Mouse (Mus musculus) cortical plate, adult 2 months (tissue): ENCODE results near the gene Figla. TPM values are rescaled to one million over a fixed set of nuclear protein-coding genes. Genes with fewer than 3 reads are reported as not detected.
A peak's percentile ranks its signal among the peaks of the same experiment; 100 is the strongest.

Experiments
- H3K27ac ChIP-seq: fragments of 200-500 bp; 2 replicates; pipeline ENCODE4 v1.5.1; 2012; ENCODE audit warnings: low read length, control low read depth, inconsistent platforms; ENCODE audit not compliant: insufficient read depth
- H3K4me1 ChIP-seq: fragments of 200-500 bp; 2 replicates; pipeline ENCODE4 v1.6.1; 2011; ENCODE audit warnings: low read length; ENCODE audit not compliant: control insufficient read depth, insufficient read depth
- H3K4me3 ChIP-seq: fragments of 200-500 bp; 2 replicates; pipeline ENCODE4 v1.5.1; 2011; ENCODE audit warnings: mild to moderate bottlenecking, low read length, control low read depth; ENCODE audit not compliant: insufficient read depth
- CTCF ChIP-seq: fragments of 200-500 bp; IDR thresholded peaks from 2 replicates; pipeline ENCODE4 v1.5.1; 2011; ENCODE audit warnings: mild to moderate bottlenecking, control low read depth, low read length; ENCODE audit not compliant: insufficient read depth; ENCODE audit errors: extremely low read depth
- POLR2A ChIP-seq: fragments of 200-500 bp; IDR thresholded peaks from 2 replicates; pipeline ENCODE4 v1.6.1; 2011; ENCODE audit warnings: mild to moderate bottlenecking, low read length, control low read depth; ENCODE audit not compliant: insufficient read depth; ENCODE audit errors: extremely low read depth
- polyA plus RNA-seq: library from polyadenylated mRNA; depleted of rRNA; stranded (reverse); fragments of >200 nt; gene quantifications from 2 replicates; pipeline ENCODE4 v1.2.3, GENCODE M21; 2012

Gene Figla
- polyA plus RNA-seq, 1 experiment = 0.35 TPM

DNA sequence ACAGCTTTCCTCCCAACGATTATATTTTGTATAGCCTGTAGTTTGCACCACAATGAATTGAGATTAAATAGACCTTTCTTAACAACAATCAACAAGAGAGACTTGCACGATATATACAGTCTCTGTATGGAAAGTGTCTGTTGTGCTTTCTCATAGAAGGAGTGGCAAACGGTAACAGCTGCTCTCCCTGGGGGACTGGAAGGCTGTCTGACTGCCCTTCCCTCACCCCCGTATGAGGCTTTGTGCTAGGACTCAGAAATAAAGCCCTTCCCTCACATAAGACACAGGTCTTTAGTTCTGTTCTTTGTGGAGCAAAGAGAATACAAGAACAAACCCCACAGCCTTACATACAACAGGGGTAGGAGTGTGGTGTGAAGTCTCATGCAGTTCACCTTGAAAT is 37.1 kb downstream of the Figla start:
- Histone ChIP-seq H3K4me1 (peaks cover 33% of the 10 kb centered on the region), H3K4me3 (no peak overlapping the region), H3K27ac (peak overlapping the region; percentile 60; the same call in 1 of the 2 replicates)
- TF ChIP-seq CTCF = no peak
- no peak for TF ChIP-seq POLR2A

GRCm38 (mm10) chr6:86053594-86053993 is 37.6 kb downstream of the Figla start:
- TF ChIP-seq CTCF (no peak), POLR2A (no peak)
- Histone ChIP-seq H3K4me3 (no peak overlapping the region), H3K4me1 (peaks cover 34% of the 10 kb centered on the region), H3K27ac (peak overlapping the region; percentile 60)

GRCm38 (mm10) chr6:86058475-86058874 is 42.5 kb downstream of the Figla start:
- TF ChIP-seq POLR2A = no peak
- no peak for TF ChIP-seq CTCF
- H3K4me3 ChIP-seq = no peak overlapping the region
- peaks cover 34% of the 10 kb centered on the region for H3K4me1 ChIP-seq
- H3K27ac ChIP-seq = peak overlapping the region; percentile 54; the same call in 1 of the 2 replicates

GRCm38 (mm10) chr6:86059151-86059853 is 43.3 kb downstream of the Figla start:
- peaks cover 36% of the 10 kb centered on the region for H3K4me1 ChIP-seq
- H3K4me3 ChIP-seq = no peak overlapping the region
- peak overlapping the region; percentile 54 for H3K27ac ChIP-seq
- no peak for TF ChIP-seq CTCF
- TF ChIP-seq POLR2A = no peak

DNA sequence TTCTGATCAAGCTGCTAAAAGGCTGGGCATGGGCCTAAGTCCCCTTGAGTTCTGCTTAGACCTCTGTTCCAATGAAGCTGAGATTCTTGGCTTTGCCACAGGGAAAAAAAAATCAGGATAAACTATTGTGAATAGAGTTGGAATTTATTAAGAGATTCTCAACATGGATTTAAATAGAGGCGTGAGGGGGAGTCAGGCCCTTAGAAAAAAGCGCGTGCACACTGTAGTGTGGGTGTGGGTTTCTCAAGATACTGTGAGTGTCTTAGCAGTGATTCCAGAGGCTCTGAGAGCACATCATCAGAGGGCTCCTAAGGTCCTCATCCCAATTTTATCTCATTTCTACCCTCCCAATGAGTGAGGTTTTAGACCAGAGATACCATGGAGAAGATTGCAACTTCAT is 44.2 kb downstream of the Figla start:
- H3K4me1 ChIP-seq = peaks cover 40% of the 10 kb centered on the region
- TF ChIP-seq CTCF (no peak), POLR2A (no peak)
- H3K4me3 ChIP-seq = no peak overlapping the region
- H3K27ac ChIP-seq = no peak overlapping the region

- Histone ChIP-seq H3K4me1 (peaks cover 53% of the 10 kb centered on the region), H3K4me3 (no peak overlapping the region), H3K27ac (peak overlapping the region; percentile 95)
- TF ChIP-seq POLR2A (no peak), CTCF (no peak)
These were observed 46.3 kb downstream of the Figla start for GRCm38 (mm10) chr6:86062226-86062625.

GRCm38 (mm10) chr6:86062684-86063083 is 46.7 kb downstream of the Figla start:
- no peak for TF ChIP-seq CTCF
- no peak for TF ChIP-seq POLR2A
- H3K4me3 ChIP-seq = no peak overlapping the region
- H3K4me1 ChIP-seq = peaks cover 50% of the 10 kb centered on the region
- H3K27ac ChIP-seq = peak overlapping the region; percentile 95

GRCm38 (mm10) chr6:86064318-86065016 is 48.5 kb downstream of the Figla start:
- TF ChIP-seq POLR2A (no peak; the same call in 1 of the 2 replicates), CTCF (no peak)
- Histone ChIP-seq H3K4me1 (peaks cover 49% of the 10 kb centered on the region), H3K4me3 (no peak overlapping the region), H3K27ac (peak overlapping the region; percentile 96)

DNA sequence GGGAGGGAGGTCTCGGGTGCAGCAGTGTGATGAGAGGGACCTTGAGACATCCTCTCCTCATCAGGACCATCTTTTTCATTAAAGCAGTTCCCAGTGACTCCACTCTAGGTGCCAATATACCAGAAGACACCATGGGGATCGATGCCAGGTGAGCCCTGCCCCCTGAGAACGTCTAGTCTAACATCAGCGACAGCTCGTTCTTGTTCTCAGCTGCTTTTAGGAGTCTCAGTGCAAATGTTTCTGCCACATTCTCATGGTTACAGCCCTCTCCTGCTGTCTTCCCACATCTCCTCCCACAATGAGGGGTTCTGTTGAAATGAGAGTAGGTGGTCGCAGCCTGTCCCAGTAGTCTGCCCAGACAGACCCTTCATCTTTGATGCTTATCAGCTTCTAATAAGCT is 50.8 kb downstream of the Figla start:
- peaks cover 55% of the 10 kb centered on the region for H3K4me1 ChIP-seq
- TF ChIP-seq POLR2A = no peak
- TF ChIP-seq CTCF = no peak
- no peak overlapping the region for H3K4me3 ChIP-seq
- H3K27ac ChIP-seq = peak overlapping the region; percentile 96

DNA sequence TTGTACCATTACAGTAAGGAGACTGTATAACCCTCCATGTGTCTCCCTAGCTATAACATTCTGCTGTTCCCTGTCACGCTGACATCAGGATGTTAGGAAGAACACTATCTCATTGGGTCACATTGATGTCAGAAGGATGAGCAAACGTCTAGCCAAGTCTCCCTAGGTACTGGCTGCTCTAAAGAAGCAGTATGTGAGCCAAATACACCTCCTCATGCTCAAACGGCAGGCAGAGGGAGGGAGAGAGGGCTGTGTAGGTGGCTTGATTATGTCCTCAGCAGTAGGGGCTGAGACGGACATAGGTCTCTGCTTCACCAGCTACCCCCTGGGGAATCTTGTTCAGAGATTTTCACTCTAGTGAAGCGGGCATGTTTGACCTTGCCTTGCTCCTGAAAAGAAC is 51.2 kb downstream of the Figla start:
- peaks cover 55% of the 10 kb centered on the region for H3K4me1 ChIP-seq
- H3K4me3 ChIP-seq = no peak overlapping the region
- H3K27ac ChIP-seq = peak overlapping the region; percentile 96
- TF ChIP-seq POLR2A (no peak), CTCF (no peak)
